Mouse (Mus musculus): Measurements from ENCODE around the gene Robo4.

Robo4 gene

GRCm38 (mm10) chr9:37454011-37454492 is 52.4 kb downstream of the Robo4 start:
- no peak for DNase-seq (ENCODE audit: low read depth)

GRCm38 (mm10) chr9:37454991-37455390 is 53.3 kb downstream of the Robo4 start:
- no peak for DNase-seq (ENCODE audit: low read depth)

GRCm38 (mm10) chr9:37455868-37456267 is 54.2 kb downstream of the Robo4 start:
- DNase-seq (ENCODE audit: low read depth): no peak

GRCm38 (mm10) chr9:37456481-37456910 is 54.8 kb downstream of the Robo4 start:
- DNase-seq (ENCODE audit: low read depth): no peak

- DNase-seq (ENCODE audit: low read depth): no peak
Measured at GRCm38 (mm10) chr9:37457151-37457550, 55.5 kb downstream of the Robo4 start.

GRCm38 (mm10) chr9:37459665-37460042 is 58.0 kb downstream of the Robo4 start:
- no peak for DNase-seq (ENCODE audit: low read depth)

GRCm38 (mm10) chr9:37460043-37460960 is 58.6 kb downstream of the Robo4 start:
- DNase-seq (ENCODE audit: low read depth): no peak

GRCm38 (mm10) chr9:37460961-37461340 is 59.3 kb downstream of the Robo4 start:
- DNase-seq (ENCODE audit: low read depth): no peak

GRCm38 (mm10) chr9:37461571-37461970 is 59.9 kb downstream of the Robo4 start:
- no peak for DNase-seq (ENCODE audit: low read depth)

GRCm38 (mm10) chr9:37462764-37463163 is 61.1 kb downstream of the Robo4 start:
- DNase-seq (ENCODE audit: low read depth): peak; percentile 39

Measured in c-Kit-positive CD71-negative TER-119-negative erythroid progenitor cells, embryonic 14.5 days (primary cell).